Mouse (Mus musculus): Measurements from ENCODE around the gene Scgb1b24. TPM values are rescaled to one million over a fixed set of nuclear protein-coding genes. Genes with fewer than 3 reads are reported as not detected.

Gene Scgb1b24
- polyA plus RNA-seq (2015; fragmentation: Nextera tagmentation; extraction: Ambion mirVana): not detected in 2 replicates

DNA sequence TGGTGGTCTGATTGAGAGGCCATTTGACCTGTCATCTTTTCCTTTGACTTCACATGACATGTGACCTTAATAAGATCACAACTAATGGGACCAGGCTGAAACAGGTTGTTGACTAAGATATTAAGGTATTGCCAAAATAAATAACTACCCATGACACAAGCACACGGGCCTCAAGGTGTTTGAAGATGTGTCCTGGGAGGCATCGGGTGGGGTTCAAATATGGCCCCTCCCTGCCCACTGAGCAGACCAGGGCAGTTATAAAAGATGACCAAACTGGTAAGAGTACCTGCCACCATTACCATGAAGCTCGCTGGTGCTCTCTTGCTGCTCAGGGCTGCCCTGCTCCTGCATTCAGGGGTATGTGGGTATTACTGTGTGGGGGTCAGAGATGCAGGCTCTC lies at the start of gene Scgb1b24:
Gene Scgb1b24, plus strand, starts transcription at position 301 of the 400 bp plus-strand sequence.
- Histone ChIP-seq H3K27ac (replicated peaks) (no peak within 1 kb of the TSS), H3K9me3 (replicated peaks) (no peaks in the 10 kb centered on the region; the same call in 1 of the 2 replicates), H3K27me3 (no peaks in the 10 kb centered on the region), H3K4me3 (replicated peaks) (no peak within 1 kb of the TSS), H3K36me3 (replicated peaks) (no peaks in the 10 kb centered on the region), H3K9ac (no peak within 1 kb of the TSS), H3K4me1 (replicated peaks) (no peaks in the 10 kb centered on the region), H3K4me2 (no peak within 1 kb of the TSS)
- no peak for ATAC-seq (ENCODE audit: insufficient read depth)
- WGBS (ENCODE audit: insufficient replicate concordance): 50% methylated on average over 3 of the region's 3 CpGs

DNA sequence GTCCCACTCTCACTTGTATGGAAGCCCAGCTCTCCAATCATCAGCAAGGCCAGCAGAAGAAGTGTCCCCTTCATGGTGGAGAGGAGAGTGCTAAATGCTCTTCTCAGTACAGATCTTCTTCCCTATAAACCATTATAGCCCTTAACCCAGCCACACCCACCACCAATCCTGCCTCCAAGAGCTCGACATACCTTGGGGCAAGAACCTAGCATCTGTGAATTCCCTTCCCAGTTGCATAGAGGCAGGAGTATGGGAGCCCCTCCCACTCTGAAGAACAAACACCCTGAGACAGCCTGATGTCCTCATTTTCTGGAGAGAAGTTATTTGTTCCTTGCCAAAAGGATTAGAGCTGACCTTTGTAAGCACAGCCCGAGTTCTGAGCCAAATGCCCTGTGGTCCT lies 4.4 kb upstream of the Scgb1b24 start, which contains the start of gene Scgb2b24:
Gene Scgb2b24, minus strand, starts transcription at position 101 of the 400 bp plus-strand sequence.
- no peaks in the 10 kb centered on the region; the same call in 1 of the 2 replicates for H3K9me3 ChIP-seq (replicated peaks)
- 47% methylated on average over 2 of the region's 2 CpGs for WGBS (ENCODE audit: insufficient replicate concordance)
- no peak within 1 kb of the TSS for H3K27ac ChIP-seq (replicated peaks)
- H3K36me3 ChIP-seq (replicated peaks): no peaks in the 10 kb centered on the region
- H3K27me3 ChIP-seq: no peaks in the 10 kb centered on the region
- no peak for ATAC-seq (ENCODE audit: insufficient read depth)
- H3K9ac ChIP-seq: no peak within 1 kb of the TSS
- H3K4me1 ChIP-seq (replicated peaks): no peaks in the 10 kb centered on the region
- H3K4me3 ChIP-seq (replicated peaks): no peak within 1 kb of the TSS
- no peak within 1 kb of the TSS for H3K4me2 ChIP-seq

Other genes starting within 250 kb of the Scgb1b24 start
- gene Scgb2b21, start 223.3 kb upstream of the Scgb1b24 start, polyA plus RNA-seq (2015; fragmentation: Nextera tagmentation; extraction: Ambion mirVana): not detected in 2 replicates
- not detected in 2 replicates for gene Scgb2b24, start 4.5 kb upstream of the Scgb1b24 start, polyA plus RNA-seq (2015; fragmentation: Nextera tagmentation; extraction: Ambion mirVana)
- not detected in 2 replicates for gene Scgb2b26, start 201.2 kb downstream of the Scgb1b24 start, polyA plus RNA-seq (2015; fragmentation: Nextera tagmentation; extraction: Ambion mirVana)

All from liver, embryonic 15.5 days (tissue).